Mouse (Mus musculus) CH12.LX (cell line): ENCODE results near the gene Smim13.

Experiments
- CTCF ChIP-seq, 2 experiments: IDR thresholded peaks in 1 of 2; conservative IDR thresholded peaks in 1 of 2; 2 replicates each; pipeline ENCODE4 v1.5.1; 2011 to 2012; ENCODE audit warnings: low read depth in 2 of 2, low read length in 2 of 2, improper control_type of control experiment in 1 of 2, inconsistent platforms in 1 of 2, mild to moderate bottlenecking in 1 of 2, moderate library complexity in 1 of 2
- EP300 ChIP-seq: IDR thresholded peaks from 2 replicates; pipeline ENCODE4 v1.6.1; 2011; ENCODE audit warnings: low read length, improper control_type of control experiment
- ETS1 ChIP-seq: conservative IDR thresholded peaks from 2 replicates; pipeline ENCODE4 v1.6.1; 2012; ENCODE audit warnings: low read depth, mild to moderate bottlenecking, inconsistent platforms, low read length, improper control_type of control experiment, moderate library complexity
- HCFC1 ChIP-seq: IDR thresholded peaks from 2 replicates; pipeline ENCODE4 v1.6.1; 2012; ENCODE audit warnings: low read depth, mild to moderate bottlenecking, inconsistent platforms, low read length, improper control_type of control experiment
- IRF4 ChIP-seq: IDR thresholded peaks from 2 replicates; pipeline ENCODE4 v1.6.1; 2014; ENCODE audit warnings: low read depth, mild to moderate bottlenecking, inconsistent platforms, low read length, improper control_type of control experiment
- KAT2A ChIP-seq: IDR thresholded peaks from 2 replicates; pipeline ENCODE4 v1.6.1; 2012; ENCODE audit warnings: low read length, improper control_type of control experiment, inconsistent platforms; ENCODE audit not compliant: insufficient replicate concordance
- POLR2A ChIP-seq: IDR thresholded peaks from 2 replicates; pipeline ENCODE4 v1.6.1; 2011; ENCODE audit warnings: low read depth, mild to moderate bottlenecking, improper control_type of control experiment, low read length

GRCm38 (mm10) chr13:41235181-41235580 is 14.5 kb upstream of the Smim13 start:
- TF ChIP-seq KAT2A (no peak), POLR2A (no peak), CTCF (conservative IDR thresholded peaks at IDR 0.05 in 1 of 2, IDR thresholded peaks at IDR 0.05 in 1 of 2; ENCODE audit: low read depth in 2 of 2, low read length in 2 of 2) (no peak), ETS1 (no peak), HCFC1 (no peak), IRF4 (no peak), EP300 (no peak)
